Mouse (Mus musculus) liver, embryonic 15.5 days (tissue): Measurements from ENCODE around the gene Rab11fip4. TPM values are rescaled to one million over a fixed set of nuclear protein-coding genes. Genes with fewer than 3 reads are reported as not detected.

Source experiments
- ATAC-seq: fragments of 200-750 bp; cut with Nextera tagmentation; 2 replicates; pipeline ENCODE4 v1.8.0; 2017; ENCODE audit warnings: moderate number of reproducible peaks, mild to moderate bottlenecking, moderate library complexity; ENCODE audit not compliant: insufficient read depth
- H3K27ac ChIP-seq: fragments of 300-500 bp; sonication (generic); replicated peaks from 2 replicates; pipeline ENCODE4 v1.5.1; 2015; ENCODE audit warnings: mild to moderate bottlenecking, inconsistent platforms
- H3K27me3 ChIP-seq: fragments of 300-500 bp; sonication (generic); 2 replicates; pipeline ENCODE4 v1.6.1; 2015; ENCODE audit warnings: mild to moderate bottlenecking, inconsistent platforms
- H3K36me3 ChIP-seq: fragments of 300-500 bp; sonication (generic); replicated peaks from 2 replicates; pipeline ENCODE4 v1.6.1; 2015; ENCODE audit warnings: moderate library complexity, mild to moderate bottlenecking, inconsistent platforms
- H3K4me1 ChIP-seq: fragments of 300-500 bp; sonication (generic); replicated peaks from 2 replicates; pipeline ENCODE4 v1.6.1; 2015; ENCODE audit warnings: inconsistent platforms
- H3K4me2 ChIP-seq: fragments of 300-500 bp; sonication (generic); 2 replicates; pipeline ENCODE4 v1.6.1; 2015; ENCODE audit warnings: moderate library complexity, mild to moderate bottlenecking, inconsistent platforms
- H3K4me3 ChIP-seq: fragments of 300-500 bp; sonication (generic); replicated peaks from 2 replicates; pipeline ENCODE4 v1.5.1; 2015; ENCODE audit warnings: mild to moderate bottlenecking, inconsistent platforms
- H3K9ac ChIP-seq: fragments of 300-500 bp; sonication (generic); 2 replicates; pipeline ENCODE4 v1.6.1; 2015; ENCODE audit warnings: moderate library complexity, mild to moderate bottlenecking, inconsistent platforms
- H3K9me3 ChIP-seq: fragments of 300-500 bp; sonication (generic); replicated peaks from 2 replicates; pipeline ENCODE4 v1.6.1; 2016; ENCODE audit warnings: inconsistent platforms
- WGBS: fragments of 180-500 bp; shearing (Covaris S2); methylation state at CpG from one replicate; pipeline ENCODE4 v1.1.7; 2015; ENCODE audit warnings: mixed read lengths; ENCODE audit not compliant: insufficient replicate concordance; 5-methylcytosine and 5-hydroxymethylcytosine counted together
- polyA plus RNA-seq: library from polyadenylated mRNA; unstranded; fragments of >200 nt; fragmentation: Nextera tagmentation; extraction: Ambion mirVana; gene quantifications from 2 replicates; pipeline ENCODE4 v1.2.1, GENCODE M21; 2015

Rab11fip4 gene
- polyA plus RNA-seq, 1 experiment from 2014 or later = 1.1 TPM

GRCm38 (mm10) chr11:79722811-79723210 lies 131.8 kb downstream of the Rab11fip4 start:
- H3K4me2 ChIP-seq = no peak overlapping the region
- no peaks in the 10 kb centered on the region for H3K9me3 ChIP-seq
- no peaks in the 10 kb centered on the region for H3K36me3 ChIP-seq
- H3K4me1 ChIP-seq = no peaks in the 10 kb centered on the region; the same call in 1 of the 2 replicates
- no peak overlapping the region for H3K27ac ChIP-seq
- WGBS = 68% methylated on average over 5 of the region's 5 CpGs
- H3K9ac ChIP-seq = no peak overlapping the region
- H3K27me3 ChIP-seq = no peaks in the 10 kb centered on the region; the same call in 1 of the 2 replicates
- ATAC-seq = no peak
- no peak overlapping the region for H3K4me3 ChIP-seq

GRCm38 (mm10) chr11:79725005-79725404 lies 134.0 kb downstream of the Rab11fip4 start:
- no peak overlapping the region for H3K27ac ChIP-seq
- 65% methylated on average over 6 of the region's 6 CpGs for WGBS
- no peaks in the 10 kb centered on the region for H3K27me3 ChIP-seq

GRCm38 (mm10) chr11:79729231-79730047 lies 138.4 kb downstream of the Rab11fip4 start:
- no peak overlapping the region for H3K4me2 ChIP-seq
- WGBS = 72% methylated on average over 13 of the region's 13 CpGs
- no peak overlapping the region for H3K4me3 ChIP-seq
- H3K27ac ChIP-seq = no peak overlapping the region
- ATAC-seq = no peak
- no peaks in the 10 kb centered on the region for H3K27me3 ChIP-seq
- no peaks in the 10 kb centered on the region for H3K4me1 ChIP-seq
- H3K9me3 ChIP-seq = no peaks in the 10 kb centered on the region
- H3K9ac ChIP-seq = no peak overlapping the region
- H3K36me3 ChIP-seq = no peaks in the 10 kb centered on the region

More at GRCm38 (mm10) chr11:79725005-79725404, 134.0 kb downstream of the Rab11fip4 start:
- no peaks in the 10 kb centered on the region; the same call in 1 of the 2 replicates for H3K4me1 ChIP-seq
- ATAC-seq = no peak
- no peak overlapping the region for H3K4me2 ChIP-seq
- no peak overlapping the region for H3K9ac ChIP-seq
- H3K9me3 ChIP-seq = no peaks in the 10 kb centered on the region
- H3K36me3 ChIP-seq = no peaks in the 10 kb centered on the region
- no peak overlapping the region for H3K4me3 ChIP-seq

GRCm38 (mm10) chr11:79730462-79730861 lies 139.4 kb downstream of the Rab11fip4 start:
- Histone ChIP-seq H3K9me3 (no peaks in the 10 kb centered on the region), H3K27ac (no peak overlapping the region), H3K4me2 (no peak overlapping the region), H3K27me3 (no peaks in the 10 kb centered on the region), H3K36me3 (no peaks in the 10 kb centered on the region), H3K9ac (no peak overlapping the region), H3K4me1 (no peaks in the 10 kb centered on the region; the same call in 1 of the 2 replicates), H3K4me3 (no peak overlapping the region)
- 58% methylated on average over 2 of the region's 2 CpGs for WGBS
- ATAC-seq = no peak

GRCm38 (mm10) chr11:79731476-79731875 lies 140.5 kb downstream of the Rab11fip4 start:
- Histone ChIP-seq H3K4me2 (no peak overlapping the region), H3K9me3 (no peaks in the 10 kb centered on the region), H3K27me3 (no peaks in the 10 kb centered on the region), H3K4me1 (peaks cover 4% of the 10 kb centered on the region), H3K9ac (no peak overlapping the region), H3K27ac (no peak overlapping the region), H3K4me3 (no peak overlapping the region), H3K36me3 (no peaks in the 10 kb centered on the region)
- WGBS = 70% methylated on average over 5 of the region's 5 CpGs
- no peak for ATAC-seq

GRCm38 (mm10) chr11:79733013-79733412 lies 142.0 kb downstream of the Rab11fip4 start:
- Histone ChIP-seq H3K9me3 (no peaks in the 10 kb centered on the region), H3K4me3 (no peak overlapping the region), H3K36me3 (no peaks in the 10 kb centered on the region), H3K27ac (no peak overlapping the region), H3K9ac (no peak overlapping the region), H3K27me3 (no peaks in the 10 kb centered on the region), H3K4me2 (no peak overlapping the region), H3K4me1 (peaks cover 20% of the 10 kb centered on the region)
- WGBS = 64% methylated on average over 6 of the region's 6 CpGs
- ATAC-seq = no peak

GRCm38 (mm10) chr11:79736232-79737006 lies 145.4 kb downstream of the Rab11fip4 start:
- WGBS = 49% methylated on average over 15 of the region's 15 CpGs
- Histone ChIP-seq H3K9me3 (no peaks in the 10 kb centered on the region), H3K4me2 (no peak overlapping the region; the same call in 1 of the 2 replicates), H3K27ac (no peak overlapping the region), H3K36me3 (no peaks in the 10 kb centered on the region), H3K27me3 (no peaks in the 10 kb centered on the region), H3K4me1 (peaks cover 34% of the 10 kb centered on the region), H3K9ac (no peak overlapping the region), H3K4me3 (no peak overlapping the region)
- ATAC-seq = peak; percentile 81

- H3K4me1 ChIP-seq = peaks cover 34% of the 10 kb centered on the region
- H3K27ac ChIP-seq = no peak overlapping the region
- no peaks in the 10 kb centered on the region for H3K36me3 ChIP-seq
- no peak overlapping the region for H3K4me2 ChIP-seq
- H3K27me3 ChIP-seq = no peaks in the 10 kb centered on the region
- no peak for ATAC-seq
- H3K9me3 ChIP-seq = no peaks in the 10 kb centered on the region
- WGBS = 64% methylated on average over 12 of the region's 12 CpGs
- H3K9ac ChIP-seq = no peak overlapping the region
- no peak overlapping the region for H3K4me3 ChIP-seq
Measured at GRCm38 (mm10) chr11:79737126-79737697, 146.2 kb downstream of the Rab11fip4 start.

GRCm38 (mm10) chr11:79737865-79738502 lies 147.0 kb downstream of the Rab11fip4 start:
- Histone ChIP-seq H3K9me3 (no peaks in the 10 kb centered on the region), H3K4me1 (peaks cover 34% of the 10 kb centered on the region), H3K27me3 (no peaks in the 10 kb centered on the region), H3K36me3 (no peaks in the 10 kb centered on the region), H3K4me3 (no peak overlapping the region), H3K9ac (no peak overlapping the region), H3K27ac (no peak overlapping the region), H3K4me2 (no peak overlapping the region)
- no peak for ATAC-seq
- 73% methylated on average over 6 of the region's 6 CpGs for WGBS

GRCm38 (mm10) chr11:79738725-79739558 lies 147.9 kb downstream of the Rab11fip4 start:
- Histone ChIP-seq H3K4me2 (no peak overlapping the region), H3K4me1 (peaks cover 34% of the 10 kb centered on the region), H3K36me3 (no peaks in the 10 kb centered on the region), H3K9ac (no peak overlapping the region), H3K9me3 (no peaks in the 10 kb centered on the region), H3K27ac (no peak overlapping the region), H3K4me3 (no peak overlapping the region), H3K27me3 (no peaks in the 10 kb centered on the region)
- ATAC-seq = peak; percentile 36; the same call in 1 of the 2 replicates
- 51% methylated on average over 19 of the region's 19 CpGs for WGBS
